Mouse (Mus musculus): ENCODE measurements around the gene Anp32a.

Anp32a gene

DNA sequence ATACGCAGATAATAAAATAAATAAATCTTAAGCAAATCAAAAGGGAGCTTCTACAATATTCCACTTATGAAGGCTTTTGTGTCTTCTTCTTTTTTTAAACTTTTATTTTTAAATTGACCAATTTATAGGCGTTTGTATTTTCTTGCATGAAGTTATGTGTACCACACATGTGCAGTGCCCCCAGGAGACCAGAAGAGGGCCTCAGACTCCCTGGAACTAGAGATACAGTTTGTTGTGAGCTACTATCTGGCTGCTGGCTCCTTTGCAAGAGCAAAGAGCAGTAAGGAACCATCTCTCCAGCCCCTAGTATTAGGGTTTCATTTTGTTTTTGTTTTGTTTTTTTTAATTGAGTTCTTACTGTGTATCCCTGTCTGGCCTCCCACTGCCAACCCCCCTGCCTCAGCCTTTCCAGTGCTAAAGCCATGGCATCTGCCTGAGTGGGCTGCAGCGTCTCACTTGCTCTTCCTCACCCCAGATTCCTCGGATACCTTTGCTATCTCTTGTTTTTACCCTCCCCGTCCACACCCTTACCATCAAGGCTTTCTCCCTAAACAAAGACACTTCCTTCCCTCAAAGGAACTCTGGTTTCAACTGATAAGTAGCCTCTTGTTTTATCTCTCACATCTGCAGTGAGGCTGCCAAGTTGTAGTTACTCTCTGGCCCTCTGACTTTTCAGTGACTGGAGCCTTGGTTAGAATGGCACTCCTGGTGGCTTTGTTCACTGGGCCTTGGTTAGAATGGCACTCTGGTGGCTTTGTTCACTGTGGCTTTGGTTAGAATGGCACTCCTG lies 66.5 kb downstream of the Anp32a start:
- DNase-seq (ENCODE audit: low spot score in 2 of 2), result no peak

DNA sequence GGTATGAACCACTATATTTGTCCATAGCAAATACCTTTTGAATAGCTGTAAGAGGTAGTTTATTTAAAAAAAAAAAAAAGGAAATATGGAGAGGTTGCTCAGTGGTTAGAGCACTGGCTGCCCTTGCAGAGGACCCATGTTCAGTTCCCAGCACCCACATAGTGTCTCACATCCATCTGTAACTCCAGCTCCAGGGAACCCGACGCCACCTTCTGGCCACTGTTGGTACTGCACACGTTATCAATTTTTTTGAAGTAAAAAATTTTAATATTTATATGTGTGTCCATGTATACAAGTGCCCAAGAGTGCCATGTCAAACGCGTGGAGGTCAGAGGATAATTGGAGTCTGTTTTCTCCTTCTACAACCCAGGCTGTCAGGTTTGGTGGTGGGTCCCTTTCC lies 77.6 kb downstream of the Anp32a start:
- DNase-seq (ENCODE audit: low spot score in 2 of 2), result no peak

DNA sequence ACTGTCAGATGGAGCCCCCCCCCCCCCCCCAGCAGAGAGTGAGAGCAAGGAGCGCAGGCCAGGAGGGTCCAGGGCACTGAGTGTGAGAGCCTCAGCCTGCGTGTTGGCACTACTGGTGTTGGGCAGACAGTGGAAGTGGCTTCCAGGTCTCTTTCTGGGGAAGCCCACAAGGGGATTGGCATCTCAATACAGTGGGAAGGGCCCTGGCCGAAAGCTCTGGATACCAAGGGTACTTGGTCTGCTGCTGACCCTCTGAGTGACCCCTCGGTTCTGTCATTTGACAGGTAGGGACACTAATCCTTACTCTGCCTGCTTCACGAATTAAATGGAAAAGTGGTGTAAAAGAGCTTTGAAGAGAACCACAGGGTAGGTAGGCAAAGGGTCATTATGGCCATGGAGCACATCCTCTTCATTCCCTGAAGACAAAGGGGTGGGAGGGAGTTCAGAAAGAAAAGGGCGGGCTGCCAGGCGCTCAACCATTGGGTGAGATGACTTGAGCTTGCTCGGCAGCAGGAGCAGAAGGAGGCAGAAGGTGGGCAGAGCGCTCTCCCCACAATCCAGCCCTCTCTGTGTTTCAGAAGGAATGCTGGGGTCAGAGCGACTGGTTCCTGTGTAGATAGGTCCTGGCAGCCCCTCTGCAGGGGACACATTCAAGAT lies 79.3 kb downstream of the Anp32a start:
- no peak for DNase-seq (ENCODE audit: low spot score in 2 of 2)

DNA sequence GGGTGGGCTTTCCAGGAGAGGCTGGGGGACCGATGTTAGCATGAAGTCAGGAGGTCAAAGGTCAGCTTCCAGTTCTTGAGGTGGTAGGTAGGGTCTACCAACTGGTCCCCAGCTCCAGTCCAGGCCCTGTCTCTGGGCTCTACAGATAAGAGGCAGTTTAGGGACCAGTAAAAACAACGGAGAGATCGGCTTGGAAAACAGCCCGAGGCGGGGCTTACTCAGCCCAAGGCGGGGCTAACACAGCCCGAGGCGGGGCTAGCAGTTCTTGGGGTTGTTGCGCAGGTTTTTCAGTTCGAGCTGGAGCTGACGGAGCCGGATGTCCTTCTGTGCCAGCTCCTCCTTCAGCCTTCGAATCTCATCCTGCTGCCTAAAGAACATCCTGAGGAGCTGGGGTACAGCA lies 79.9 kb downstream of the Anp32a start:
- peak in 1 of 2 experiments; percentile 65 for DNase-seq (ENCODE audit: low spot score in 2 of 2)

GRCm38 (mm10) chr9:62421911-62422310 lies 80.8 kb downstream of the Anp32a start:
- DNase-seq (ENCODE audit: low spot score in 2 of 2), result no peak

GRCm38 (mm10) chr9:62422926-62423325 lies 81.8 kb downstream of the Anp32a start:
- DNase-seq (ENCODE audit: low spot score in 2 of 2), result no peak

- DNase-seq (ENCODE audit: low spot score in 2 of 2), result no peak
These were observed 82.8 kb downstream of the Anp32a start for GRCm38 (mm10) chr9:62423871-62424270.

- DNase-seq (ENCODE audit: low spot score in 2 of 2), result no peak
These were observed 84.2 kb downstream of the Anp32a start for GRCm38 (mm10) chr9:62425265-62425664.

- DNase-seq (ENCODE audit: low spot score in 2 of 2), result no peak
These were observed 84.9 kb downstream of the Anp32a start for GRCm38 (mm10) chr9:62426021-62426420.

- no peak for DNase-seq (ENCODE audit: low spot score in 2 of 2)
These were observed 85.4 kb downstream of the Anp32a start for GRCm38 (mm10) chr9:62426531-62426930.

DNA sequence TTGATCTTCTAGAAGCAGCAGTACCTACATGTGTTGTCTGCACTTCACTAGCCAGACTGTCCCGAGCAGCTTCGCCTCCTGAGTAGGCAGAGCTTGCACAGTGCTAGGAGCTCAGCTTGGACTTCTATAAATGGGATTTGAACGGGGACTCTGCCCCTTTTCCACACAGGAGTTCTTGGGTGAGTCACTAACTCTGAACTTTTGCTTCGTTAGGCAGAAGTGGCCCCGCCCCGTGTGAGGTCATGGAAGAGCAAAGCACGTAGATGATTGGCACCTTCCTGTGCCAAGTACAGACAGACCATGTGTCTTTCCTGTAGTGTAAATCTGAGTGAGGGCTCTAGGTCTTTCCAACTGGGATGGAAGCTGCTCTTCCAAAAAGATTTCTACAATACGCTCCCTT lies 85.9 kb downstream of the Anp32a start:
- DNase-seq (ENCODE audit: low spot score in 2 of 2), result no peak
